Mouse (Mus musculus) heart, postnatal 36 days (tissue): Measurements from ENCODE around the gene Kcnq2. TPM values are rescaled to one million over a fixed set of nuclear protein-coding genes. Genes with fewer than 3 reads are reported as not detected.

Experiments
- DNase-seq, 2 experiments: peaks; one replicate each; pipeline ENCODE4 v3.0.0; 2021 to 2022
- intact Hi-C: fragments of 180-260 bp; cut with DNase I; formaldehyde crosslinking; loops from one replicate; pipeline ENCODE4 v1.15.1; 2025
- total RNA-seq, 2 experiments: library from RNA; stranded (reverse); gene quantifications; 2 replicates each; pipeline ENCODE4 v1.2.3; 2021

Kcnq2 gene
- total RNA-seq, 2 experiments from 2014 or later = not detected

- DNase-seq = no peak
Measured at GRCm38 (mm10) chr2:181113762-181114361, 21.2 kb downstream of the Kcnq2 start.

GRCm38 (mm10) chr2:181111665-181112064 is 23.4 kb downstream of the Kcnq2 start:
- intact Hi-C loops = no loop called here
- no peak for DNase-seq

More at GRCm38 (mm10) chr2:181113762-181114361, 21.2 kb downstream of the Kcnq2 start:
- intact Hi-C loops = no loop called here

GRCm38 (mm10) chr2:181104111-181104510 is 31.0 kb downstream of the Kcnq2 start:
- no peak for DNase-seq
- intact Hi-C loops = no loop called here

- DNase-seq = no peak
- intact Hi-C loops = no loop called here
Measured at GRCm38 (mm10) chr2:181102161-181102560, 32.9 kb downstream of the Kcnq2 start.

GRCm38 (mm10) chr2:181101626-181102025 is 33.5 kb downstream of the Kcnq2 start:
- DNase-seq = no peak
- intact Hi-C loops = no loop called here

GRCm38 (mm10) chr2:181100087-181100486 is 35.0 kb downstream of the Kcnq2 start:
- DNase-seq = no peak
- intact Hi-C loops = no loop called here

GRCm38 (mm10) chr2:181090123-181090522 is 45.0 kb downstream of the Kcnq2 start:
- intact Hi-C loops = no loop called here
- DNase-seq = no peak

- intact Hi-C loops = no loop called here
- DNase-seq = no peak
Measured at GRCm38 (mm10) chr2:181084997-181085396, 50.1 kb downstream of the Kcnq2 start.

- intact Hi-C loops = no loop called here
- DNase-seq = no peak
Measured at GRCm38 (mm10) chr2:181083945-181084344, 51.2 kb downstream of the Kcnq2 start.

- no peak for DNase-seq
Measured at GRCm38 (mm10) chr2:181080886-181081285, 54.2 kb downstream of the Kcnq2 start.

GRCm38 (mm10) chr2:181079518-181079917 is 55.6 kb downstream of the Kcnq2 start:
- intact Hi-C loops = loop anchor here (10.0 kb wide), 1 partner anchor 275 kb away; no protein-coding TSS in a partner anchor

More at GRCm38 (mm10) chr2:181080886-181081285, 54.2 kb downstream of the Kcnq2 start:
- intact Hi-C loops = no loop called here

GRCm38 (mm10) chr2:181078908-181079307 is 56.2 kb downstream of the Kcnq2 start:
- DNase-seq = no peak
- intact Hi-C loops = loop anchor here (10.0 kb wide), 1 partner anchor 274 kb away; no protein-coding TSS in a partner anchor

More at GRCm38 (mm10) chr2:181079518-181079917, 55.6 kb downstream of the Kcnq2 start:
- no peak for DNase-seq

- intact Hi-C loops = loop anchor here (10.0 kb wide), 1 partner anchor 271 kb away; no protein-coding TSS in a partner anchor
- no peak for DNase-seq
Measured at GRCm38 (mm10) chr2:181075501-181075900, 59.6 kb downstream of the Kcnq2 start.

- intact Hi-C loops = loop anchor here (2.0 to 10.0 kb wide), 2 partner anchors 148 to 268 kb away; no protein-coding TSS in a partner anchor
- no peak for DNase-seq
Measured at GRCm38 (mm10) chr2:181072403-181072714, 62.7 kb downstream of the Kcnq2 start.

- peak; percentile 72 to 87 for DNase-seq
- intact Hi-C loops = loop anchor here (2.0 to 10.0 kb wide), 3 partner anchors 75 to 267 kb away; no protein-coding TSS in a partner anchor
Measured at GRCm38 (mm10) chr2:181071706-181072402, 63.2 kb downstream of the Kcnq2 start.

GRCm38 (mm10) chr2:181070136-181070535 is 65.0 kb downstream of the Kcnq2 start:
- no peak for DNase-seq
- intact Hi-C loops = loop anchor here (2.0 to 10.0 kb wide), 2 partner anchors 73 to 265 kb away; no protein-coding TSS in a partner anchor

- DNase-seq = no peak
- intact Hi-C loops = no loop called here
Measured at GRCm38 (mm10) chr2:181068499-181068898, 66.6 kb downstream of the Kcnq2 start.

- no peak for DNase-seq
- intact Hi-C loops = no loop called here
Measured at GRCm38 (mm10) chr2:181065827-181066226, 69.3 kb downstream of the Kcnq2 start.

- intact Hi-C loops = loop anchor here (1.0 kb wide), 2 partner anchors 64 to 135 kb away; no protein-coding TSS in a partner anchor
- DNase-seq = peak; percentile 70 to 78
Measured at GRCm38 (mm10) chr2:181060127-181060526, 75.0 kb downstream of the Kcnq2 start.

- no peak for DNase-seq
- intact Hi-C loops = no loop called here
Measured at GRCm38 (mm10) chr2:181058193-181058592, 76.9 kb downstream of the Kcnq2 start.

GRCm38 (mm10) chr2:181057341-181057740 is 77.8 kb downstream of the Kcnq2 start:
- intact Hi-C loops = no loop called here
- no peak for DNase-seq

GRCm38 (mm10) chr2:181052171-181052570 is 82.9 kb downstream of the Kcnq2 start:
- DNase-seq = no peak
- intact Hi-C loops = no loop called here
